Mouse (Mus musculus): Measurements from ENCODE around the gene Meis1.

DNA sequence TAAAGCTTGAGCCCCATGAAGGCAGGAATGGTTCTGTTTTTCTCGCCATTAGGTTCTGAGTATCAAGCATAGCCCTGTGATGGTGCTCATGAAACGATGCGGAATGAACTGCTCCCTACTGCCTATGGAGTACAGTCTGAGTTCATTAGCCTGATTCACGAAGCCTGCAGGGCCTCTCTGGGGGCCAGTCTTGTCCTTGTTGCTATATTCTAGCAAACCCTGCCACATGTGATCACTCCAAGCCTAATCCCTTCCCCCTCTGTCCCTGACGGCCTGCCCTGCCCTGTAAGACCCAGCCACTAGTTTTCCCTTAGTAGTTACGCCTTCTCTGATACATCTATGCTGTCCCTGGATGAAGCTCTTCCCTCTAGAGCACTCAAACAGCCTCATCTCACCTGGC lies 26.0 kb downstream of the Meis1 start:
- TF ChIP-seq CTCF (IDR thresholded peaks at IDR 0.05; ENCODE audit: borderline replicate concordance, insufficient read depth, low read length), result no peak
- no peak for TF ChIP-seq POLR2A (IDR thresholded peaks at IDR 0.05; ENCODE audit: low read depth, low read length)

Data from embryonic fibroblast, embryonic 13.5 days (primary cell).